Mouse (Mus musculus) myocyte (in vitro differentiated cells): ENCODE data around the gene Pigx.

Source experiments
- CEBPB ChIP-seq: IDR thresholded peaks from 2 replicates; pipeline ENCODE4 v1.6.1; 2011; ENCODE audit warnings: mild to moderate bottlenecking, moderate library complexity; ENCODE audit not compliant: poor library complexity, insufficient read depth, severe bottlenecking
- E2F4 ChIP-seq: IDR thresholded peaks from one replicate; pipeline ENCODE4 v1.6.1; 2011; ENCODE audit warnings: mild to moderate bottlenecking, control low read depth, moderate library complexity; ENCODE audit not compliant: insufficient read depth
- MAX ChIP-seq: IDR thresholded peaks from one replicate; pipeline ENCODE4 v1.6.1; 2011; ENCODE audit warnings: low read depth, mild to moderate bottlenecking, control low read depth
- MYOD1 ChIP-seq, 3 experiments: IDR thresholded peaks; one replicate each; pipeline ENCODE4 v1.6.1; 2011; ENCODE audit warnings: control low read depth in 2 of 3, low read depth in 2 of 3, mild to moderate bottlenecking in 2 of 3, moderate library complexity in 1 of 3; ENCODE audit not compliant: insufficient read length in 2 of 3, control insufficient read depth in 1 of 3
- MYOG ChIP-seq, 3 experiments: IDR thresholded peaks; one replicate each; pipeline ENCODE4 v1.6.1; 2011; ENCODE audit warnings: control low read depth in 2 of 3, low read depth in 2 of 3, mild to moderate bottlenecking in 2 of 3; ENCODE audit not compliant: insufficient read length in 2 of 3, control insufficient read depth in 1 of 3, insufficient read depth in 1 of 3
- POLR2A ChIP-seq: IDR thresholded peaks from one replicate; pipeline ENCODE4 v1.6.1; 2011; ENCODE audit warnings: low read depth, mild to moderate bottlenecking, control low read depth, moderate library complexity; ENCODE audit not compliant: insufficient read length
- POLR2AphosphoS2 ChIP-seq: IDR thresholded peaks from one replicate; pipeline ENCODE4 v1.6.1; 2011; ENCODE audit warnings: low read depth, control low read depth; ENCODE audit not compliant: insufficient read length
- REST ChIP-seq: IDR thresholded peaks from one replicate; pipeline ENCODE4 v1.6.1; 2011; ENCODE audit warnings: mild to moderate bottlenecking, control low read depth, moderate library complexity; ENCODE audit not compliant: insufficient read depth, insufficient read length
- SRF ChIP-seq: IDR thresholded peaks from one replicate; pipeline ENCODE4 v1.6.1; 2011; ENCODE audit warnings: low read depth; ENCODE audit not compliant: control insufficient read depth, insufficient read length
- TCF12 ChIP-seq: IDR thresholded peaks from one replicate; pipeline ENCODE4 v1.6.1; 2011; ENCODE audit warnings: mild to moderate bottlenecking, control low read depth; ENCODE audit not compliant: poor library complexity, insufficient read depth, severe bottlenecking
- TCF3 ChIP-seq: IDR thresholded peaks from one replicate; pipeline ENCODE4 v1.6.1; 2011; ENCODE audit warnings: low read depth, control low read depth; ENCODE audit not compliant: insufficient read length
- USF1 ChIP-seq: IDR thresholded peaks from one replicate; pipeline ENCODE4 v1.6.1; 2011; ENCODE audit warnings: low read depth, mild to moderate bottlenecking, control low read depth, moderate library complexity

DNA sequence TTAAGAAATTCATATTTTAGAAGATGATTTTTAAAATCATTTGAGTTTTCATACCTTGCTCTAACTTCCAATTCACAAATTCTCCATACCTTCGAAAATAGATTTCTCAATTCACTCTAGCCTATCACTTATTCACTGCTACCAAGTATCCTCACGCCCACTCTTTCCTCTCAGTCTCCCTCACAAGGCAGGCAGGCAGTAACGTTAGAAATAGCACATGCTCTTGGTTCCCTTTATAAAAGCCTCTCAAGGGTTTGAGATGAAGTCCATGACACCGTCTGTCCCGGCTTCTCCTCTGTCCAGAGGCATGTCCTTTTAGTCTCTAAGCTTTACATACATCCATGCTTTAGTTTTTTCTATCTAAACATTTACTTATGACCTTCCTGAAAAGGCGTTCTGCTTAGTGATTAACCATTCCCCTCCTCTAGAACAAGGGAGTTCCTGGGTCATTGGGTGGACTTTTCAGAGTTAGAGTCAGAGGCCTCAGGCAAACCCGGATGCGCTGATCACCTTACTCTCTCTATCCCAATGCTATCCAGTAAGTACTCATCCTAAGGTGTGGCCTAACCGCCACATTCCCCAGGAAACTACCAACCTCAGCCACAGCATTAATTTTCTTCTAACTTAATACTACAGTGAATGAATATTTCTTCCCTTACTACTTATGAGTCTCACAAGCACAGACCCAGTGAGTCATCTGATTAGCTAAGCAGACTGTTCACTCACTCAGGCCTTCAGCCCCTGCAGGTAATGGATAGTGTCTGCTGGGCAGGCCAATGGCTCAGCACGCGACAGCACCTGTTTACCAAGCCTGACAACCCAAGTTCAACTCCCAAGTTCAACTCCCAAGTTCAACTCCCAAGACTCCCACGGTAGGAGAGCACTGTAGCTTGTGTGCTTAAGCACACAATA lies 30.9 kb downstream of the Pigx start:
- no peak for TF ChIP-seq POLR2A
- no peak for TF ChIP-seq TCF12
- no peak for TF ChIP-seq USF1
- TF ChIP-seq REST: no peak
- TF ChIP-seq MYOD1 (IDR thresholded peaks at IDR 0.05; ENCODE audit: control insufficient read depth in 1 of 3, insufficient read length in 2 of 3, low read depth in 2 of 3): peak in 1 of 3 experiments; percentile 40
- no peak for TF ChIP-seq SRF
- no peak for TF ChIP-seq POLR2AphosphoS2
- no peak for TF ChIP-seq E2F4
- TF ChIP-seq CEBPB: no peak
- no peak for TF ChIP-seq MAX
- no peak for TF ChIP-seq MYOG (IDR thresholded peaks at IDR 0.05; ENCODE audit: control insufficient read depth in 1 of 3, insufficient read depth in 1 of 3, insufficient read length in 2 of 3, low read depth in 2 of 3)
- TF ChIP-seq TCF3: no peak
